Comparison of ENCODE assay signal across 19 mouse cellular contexts in genomic region chr12:35075993-35076392, GRCm38 (mm10). TPM values are rescaled to one million over a fixed set of nuclear protein-coding genes. Genes with fewer than 3 reads are reported as not detected.
DNase-seq lines count a peak whose midpoint lies in the region; TF ChIP-seq lines count a peak whose summit lies in the region.
"Had no signal": no experiment of that assay in that cellular context is flagged by ENCODE, and none has a peak within 500 bp of the region (broad histone marks: within the 10 kb centered on the region; RNA-seq: fewer than 3 reads in every experiment).

No protein-coding gene starts in this region.

- H3K9ac ChIP-seq in CH12.LX (ENCODE audit: insufficient read depth, low read depth), result 0 out of 2 replicates have a peak overlapping the region, but pooled peaks have one; percentile 44

- TF ChIP-seq CTCF in CH12.LX (conservative IDR thresholded peaks at IDR 0.05 in 1 of 2, IDR thresholded peaks at IDR 0.05 in 1 of 2; ENCODE audit: low read depth in 2 of 2, low read length in 2 of 2), result no peak
- no peak for TF ChIP-seq CTCF in kidney, adult 2 months (conservative IDR thresholded peaks at IDR 0.05; ENCODE audit: insufficient read depth, insufficient read length, low read depth, low read length)

- H3K9me3 ChIP-seq in CH12.LX (replicated peaks; ENCODE audit: low read length), result no peaks in the 10 kb centered on the region
- H3K9me3 ChIP-seq: G1E had no signal

- DNase-seq in A20 (ENCODE audit: low read depth, low spot score) (peak; percentile 45), CH12.LX (ENCODE audit: extremely low read depth) (peak; percentile 44)
- DNase-seq in adrenal gland, adult 18-20 months (ENCODE audit: low spot score in 2 of 2), result no peak
- no peak for DNase-seq in kidney, adult 2 months
- DNase-seq: adrenal gland, adult 2 months; adrenal gland, adult 8-10 months; adrenal gland, postnatal 10 days; adrenal gland, postnatal 14 days; adrenal gland, postnatal 25 days; adrenal gland, postnatal 36 days; B cell, adult 2 months; cerebellum, adult 11 months; cerebellum, adult 11-12 months; cerebellum, adult 18-20 months; cerebellum, adult 2 months; cerebellum, adult 8-10 months; cerebellum, adult 9-10 months had no signal

- in situ Hi-C loops in CH12.LX (cut with MboI; ENCODE audit: low pct_ligation_motif_present, low pct_unique_long_range_greater_than_20kb, low sequenced_read_pairs), result no loop called here

- peak; percentile 55; the same call in 1 of the 2 replicates for TF ChIP-seq EP300 in CH12.LX (IDR thresholded peaks at IDR 0.05; ENCODE audit: low read length)

- peaks cover 2 to 30% of the 10 kb centered on the region in 2 experiments; a peak in 3 of 4 replicates for H3K4me1 ChIP-seq in CH12.LX (ENCODE audit: control insufficient read depth in 1 of 2, insufficient read depth in 2 of 2)
- H3K4me1 ChIP-seq in kidney, adult 2 months (ENCODE audit: control insufficient read depth, insufficient read depth, low read length), result peaks cover 4% of the 10 kb centered on the region; the same call in 1 of the 2 replicates

- H3K27me3 ChIP-seq in CH12.LX (replicated peaks), result no peaks in the 10 kb centered on the region
- no peaks in the 10 kb centered on the region for H3K27me3 ChIP-seq in kidney, adult 2 months (replicated peaks; ENCODE audit: control insufficient read depth, insufficient read depth, low read length)
- H3K27me3 ChIP-seq: Patski had no signal

- dilution Hi-C loops in CH12.LX (cut with MboI; ENCODE audit: extremely low pct_ligation_motif_present, extremely low pct_unique_long_range_greater_than_20kb, low sequenced_read_pairs), result no loop called here

- peaks cover 6% of the 10 kb centered on the region; the same call in 1 of the 2 replicates for H3K79me2 ChIP-seq in CH12.LX (replicated peaks; ENCODE audit: control insufficient read depth, extremely low read depth, insufficient read depth, poor library complexity, severe bottlenecking)

- no peak overlapping the region for H3K27ac ChIP-seq in CH12.LX (ENCODE audit: insufficient read depth, low read depth)
- no peak overlapping the region for H3K27ac ChIP-seq in kidney, adult 2 months (ENCODE audit: insufficient read depth, low read depth, low read length)

- no peaks in the 10 kb centered on the region for H3K36me3 ChIP-seq in CH12.LX (replicated peaks in 1 of 2; ENCODE audit: control insufficient read depth in 1 of 2, insufficient read depth in 1 of 2, low read length in 1 of 2)
- no peaks in the 10 kb centered on the region for H3K36me3 ChIP-seq in kidney, adult 2 months (ENCODE audit: control insufficient read depth, insufficient read depth, low read length)

- H3K4me2 ChIP-seq in CH12.LX (ENCODE audit: insufficient read depth, low read depth, poor library complexity, severe bottlenecking), result peak overlapping the region; percentile 87

- peak overlapping the region in 1 of 3 experiments; percentile 1 for H3K4me3 ChIP-seq in CH12.LX (replicated peaks in 1 of 3; ENCODE audit: low read depth in 2 of 3, low read length in 2 of 3, poor library complexity in 1 of 3)
- no peak overlapping the region for H3K4me3 ChIP-seq in kidney, adult 2 months (ENCODE audit: insufficient read depth, low read depth, low read length)

- TF ChIP-seq POLR2A in CH12.LX (IDR thresholded peaks at IDR 0.05; ENCODE audit: low read depth, low read length), result no peak
- TF ChIP-seq POLR2A in kidney, adult 2 months (IDR thresholded peaks at IDR 0.05; ENCODE audit: low read depth, low read length), result no peak

- no peak for TF ChIP-seq RAD21 in CH12.LX (IDR thresholded peaks at IDR 0.05; ENCODE audit: low read depth, low read length)

- WGBS in kidney, adult 2 months, result 75% methylated on average over 3 of the region's 3 CpGs

TF ChIP-seq in CH12.LX, 34 proteins besides CTCF, POLR2A, EP300 and RAD21:
- TF ChIP-seq ZKSCAN1 (IDR thresholded peaks at IDR 0.05; ENCODE audit: borderline replicate concordance, low read depth, low read length) (no peak), SMC3 (IDR thresholded peaks at IDR 0.05; ENCODE audit: low read depth, low read length) (no peak), BHLHE40 (IDR thresholded peaks at IDR 0.05; ENCODE audit: low read depth, low read length) (peak; percentile 55), JUND (conservative IDR thresholded peaks at IDR 0.05; ENCODE audit: low read depth, low read length) (peak; percentile 58; the same call in 1 of the 2 replicates), TCF12 (IDR thresholded peaks at IDR 0.05; ENCODE audit: low read depth, low read length) (no peak), IRF4 (IDR thresholded peaks at IDR 0.05; ENCODE audit: low read depth, low read length) (peak; percentile 70; the same call in 1 of the 2 replicates), JUN (IDR thresholded peaks at IDR 0.05; ENCODE audit: insufficient read depth, low read depth, low read length) (peak; percentile 40; the same call in 1 of the 2 replicates), CHD1 (IDR thresholded peaks at IDR 0.05; ENCODE audit: low read depth, low read length) (0 out of 2 replicates have a peak, but pooled peaks have one; percentile 54)

RNA-seq across cellular contexts. Expression of gene Snx13, which starts 29.0 kb away (rescaled TPM):
- total RNA-seq in CH12.LX (2012; rRNA removed) (7.0 and 7.6 TPM in 2 replicates), CH12.LX (2014; rRNA removed) (11.2 and 12.2 TPM in 2 replicates)
- polyA plus RNA-seq in CH12.LX (2012; ENCODE audit: insufficient read length, low read depth), result 11.4 and 13.5 TPM in 2 replicates
- total RNA-seq in adrenal gland, adult 18-20 months (2021), result 10 to 100 TPM; 36.5 to 37.1 TPM
- polyA plus RNA-seq in kidney, adult 2 months (2012; rRNA removed), result 8.3 and 9.8 TPM in 2 replicates

Comparison
In these comparisons a context has a peak if more than half of its experiments do, and no peak if none do; other contexts are left out.
1. DNase-seq: peak in A20 (single experiment) and CH12.LX (single experiment); none in adrenal gland, adult 18-20 months (0 of 2) and kidney, adult 2 months (single experiment).